Comparison of ENCODE assay signal across 16 mouse cellular contexts in the genomic region with DNA sequence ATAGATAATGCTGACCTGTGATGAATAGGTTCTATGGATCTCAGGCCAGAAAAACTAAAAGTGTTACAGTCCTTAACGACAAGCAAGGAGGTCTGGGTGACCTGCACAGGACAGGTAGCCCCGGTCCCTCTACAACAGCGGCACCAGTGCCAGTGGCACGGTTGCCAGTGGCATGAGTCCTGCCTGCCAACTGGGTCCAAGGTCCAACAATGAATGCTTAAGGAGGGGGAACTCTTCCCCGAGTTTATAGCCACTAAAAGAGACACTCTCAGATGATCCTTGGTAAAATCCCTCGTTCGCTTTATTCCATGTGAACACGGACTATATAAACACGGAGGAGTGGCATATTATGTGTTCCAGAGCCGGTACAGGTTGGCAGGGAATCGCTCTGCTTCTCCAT.
"Had no signal": no experiment of that assay in that cellular context is flagged by ENCODE, and none has a peak within 500 bp of the region (broad histone marks: within the 10 kb centered on the region; RNA-seq: fewer than 3 reads in every experiment).

No protein-coding gene starts in this region.

- H3K9ac ChIP-seq: lung, embryonic 15.5 days; midbrain, embryonic 13.5 days; midbrain, embryonic 15.5 days; neural tube, embryonic 12.5 days; stomach, embryonic 15.5 days had no signal

- H3K4me1 ChIP-seq: lung, embryonic 15.5 days; megakaryocyte, embryonic 14.5 days; midbrain, embryonic 13.5 days; midbrain, embryonic 15.5 days; neural tube, embryonic 12.5 days; stomach, embryonic 15.5 days had no signal

- DNase-seq: lung, postnatal 14 days; lung, postnatal 36 days; right cerebral cortex, postnatal 14 days; thymus, adult 2 months; thymus, postnatal 25 days; thymus, postnatal 4 days had no signal

- ATAC-seq: lung, postnatal 0 days; midbrain, embryonic 13.5 days; midbrain, embryonic 15.5 days had no signal

- H3K27me3 ChIP-seq: lung, embryonic 15.5 days; megakaryocyte, embryonic 14.5 days; midbrain, embryonic 13.5 days; midbrain, embryonic 15.5 days; neural tube, embryonic 12.5 days; stomach, embryonic 15.5 days had no signal

- H3K9me3 ChIP-seq: lung, embryonic 15.5 days; midbrain, embryonic 13.5 days; midbrain, embryonic 15.5 days; neural tube, embryonic 12.5 days; stomach, embryonic 15.5 days had no signal

- H3K4me3 ChIP-seq: lung, embryonic 15.5 days; megakaryocyte, embryonic 14.5 days; midbrain, embryonic 13.5 days; midbrain, embryonic 15.5 days; neural tube, embryonic 12.5 days; stomach, embryonic 15.5 days had no signal

- H3K4me2 ChIP-seq: lung, embryonic 15.5 days; midbrain, embryonic 11.5 days; midbrain, embryonic 13.5 days; midbrain, embryonic 15.5 days; neural tube, embryonic 12.5 days; stomach, embryonic 15.5 days had no signal

- H3K36me3 ChIP-seq: lung, embryonic 15.5 days; midbrain, embryonic 13.5 days; midbrain, embryonic 15.5 days; neural tube, embryonic 12.5 days; stomach, embryonic 15.5 days had no signal

- H3K27ac ChIP-seq: lung, embryonic 15.5 days; macrophage; midbrain, embryonic 13.5 days; midbrain, embryonic 15.5 days; neural tube, embryonic 12.5 days; stomach, embryonic 15.5 days; stomach, postnatal 0 days had no signal
